Comparison of ENCODE assay signal across 18 mouse cellular contexts in genomic region chr1:72533439-72533838, GRCm38 (mm10). TPM values are rescaled to one million over a fixed set of nuclear protein-coding genes. Genes with fewer than 3 reads are reported as not detected.
DNase-seq lines count a peak whose midpoint lies in the region; ATAC-seq and TF ChIP-seq lines count a peak whose summit lies in the region.
"Had no signal": no experiment of that assay in that cellular context is flagged by ENCODE, and none has a peak within 500 bp of the region (broad histone marks: within the 10 kb centered on the region; RNA-seq: fewer than 3 reads in every experiment).

No protein-coding gene starts in this region.

- H3K27ac ChIP-seq in cerebellum, adult 2 months (ENCODE audit: insufficient read depth, low read length) = no peak overlapping the region
- no peak overlapping the region for H3K27ac ChIP-seq in layer of hippocampus, adult 2 months
- H3K27ac ChIP-seq in forebrain, embryonic 16.5 days (ENCODE audit: low read length) = 0 out of 2 replicates have a peak overlapping the region, but pooled peaks have one; percentile 2
- no peak overlapping the region for H3K27ac ChIP-seq in midbrain, postnatal 0 days (ENCODE audit: low read depth, low read length)
- H3K27ac ChIP-seq in liver, embryonic 12.5 days = no peak overlapping the region
- H3K27ac ChIP-seq: liver, embryonic 13.5 days had no signal

- DNase-seq in cerebellum, adult 2 months = no peak
- DNase-seq in cerebellum, adult 9-10 months = no peak
- DNase-seq in layer of hippocampus, adult 2 months (ENCODE audit: low spot score in 2 of 2) = no peak
- no peak for DNase-seq in layer of hippocampus, adult 9-11 months
- DNase-seq in midbrain, postnatal 0 days (ENCODE audit: low spot score) = peak; percentile 59
- no peak for DNase-seq in right cerebral cortex, postnatal 10 days (ENCODE audit: low spot score in 2 of 2)
- DNase-seq: cerebellum, adult 11 months; gastrocnemius, postnatal 25 days; heart, postnatal 14 days; kidney, adult 18-20 months; kidney, postnatal 25 days; liver, embryonic 13.5 days; lung, postnatal 10 days; right cerebral cortex, postnatal 25 days had no signal

- no peak for TF ChIP-seq POLR2A in cerebellum, adult 2 months (IDR thresholded peaks at IDR 0.05; ENCODE audit: borderline replicate concordance, insufficient read depth, low read length)

- ATAC-seq in forebrain, embryonic 16.5 days = no peak
- no peak for ATAC-seq in midbrain, postnatal 0 days (ENCODE audit: low FRiP score)
- no peak for ATAC-seq in liver, embryonic 12.5 days
- ATAC-seq: activated CD4-positive, CD25-positive, alpha-beta regulatory T cell, adult 4 months had no signal

- H3K4me2 ChIP-seq in forebrain, embryonic 16.5 days (ENCODE audit: low read length) = peak overlapping the region; percentile 72
- peak overlapping the region; percentile 89 for H3K4me2 ChIP-seq in midbrain, postnatal 0 days (ENCODE audit: low read depth, low read length, poor library complexity, severe bottlenecking)
- H3K4me2 ChIP-seq in liver, embryonic 12.5 days = no peak overlapping the region
- H3K4me2 ChIP-seq: liver, embryonic 13.5 days had no signal

- H3K4me3 ChIP-seq in cerebellum, adult 2 months (replicated peaks; ENCODE audit: insufficient read depth, low read depth, low read length) = peak overlapping the region; percentile 11
- H3K4me3 ChIP-seq in layer of hippocampus, adult 2 months = peak overlapping the region; percentile 79
- H3K4me3 ChIP-seq in forebrain, embryonic 16.5 days (replicated peaks; ENCODE audit: low read length) = peak overlapping the region; percentile 70
- H3K4me3 ChIP-seq in midbrain, postnatal 0 days (ENCODE audit: low read depth, low read length) = peak overlapping the region; percentile 57
- no peak overlapping the region for H3K4me3 ChIP-seq in liver, embryonic 12.5 days
- H3K4me3 ChIP-seq: liver, embryonic 13.5 days had no signal

- no peaks in the 10 kb centered on the region for H3K9me3 ChIP-seq in forebrain, embryonic 16.5 days (ENCODE audit: control insufficient read depth, low read length)
- no peaks in the 10 kb centered on the region for H3K9me3 ChIP-seq in midbrain, postnatal 0 days (ENCODE audit: low read length)
- no peaks in the 10 kb centered on the region for H3K9me3 ChIP-seq in liver, embryonic 12.5 days (replicated peaks)
- H3K9me3 ChIP-seq: liver, embryonic 13.5 days had no signal

- no peaks in the 10 kb centered on the region for H3K27me3 ChIP-seq in cerebellum, adult 2 months (ENCODE audit: control insufficient read depth, insufficient read depth, low read length)
- no peaks in the 10 kb centered on the region for H3K27me3 ChIP-seq in forebrain, embryonic 16.5 days (replicated peaks; ENCODE audit: control insufficient read depth, insufficient read depth, low read length)
- no peaks in the 10 kb centered on the region for H3K27me3 ChIP-seq in midbrain, postnatal 0 days (ENCODE audit: insufficient read depth, low read length)
- peaks cover 49% of the 10 kb centered on the region for H3K27me3 ChIP-seq in liver, embryonic 12.5 days (replicated peaks)

- no peaks in the 10 kb centered on the region; the same call in 1 of the 2 replicates for H3K4me1 ChIP-seq in cerebellum, adult 2 months (ENCODE audit: control insufficient read depth, insufficient read depth, low read length)
- H3K4me1 ChIP-seq in forebrain, embryonic 16.5 days (replicated peaks; ENCODE audit: control insufficient read depth, insufficient read depth, low read length) = peaks cover 12% of the 10 kb centered on the region
- H3K4me1 ChIP-seq in midbrain, postnatal 0 days (ENCODE audit: insufficient read depth, low read length) = peaks cover 9% of the 10 kb centered on the region; the same call in 1 of the 2 replicates
- peaks cover 9% of the 10 kb centered on the region; the same call in 1 of the 2 replicates for H3K4me1 ChIP-seq in liver, embryonic 12.5 days

- H3K9ac ChIP-seq in forebrain, embryonic 16.5 days (replicated peaks; ENCODE audit: low read depth, low read length) = 0 out of 2 replicates have a peak overlapping the region, but pooled peaks have one; percentile 16
- H3K9ac ChIP-seq in midbrain, postnatal 0 days (replicated peaks; ENCODE audit: low read length, poor library complexity, severe bottlenecking) = peak overlapping the region; percentile 20; the same call in 1 of the 2 replicates
- no peak overlapping the region for H3K9ac ChIP-seq in liver, embryonic 12.5 days
- H3K9ac ChIP-seq: liver, embryonic 13.5 days had no signal

- TF ChIP-seq CTCF in cerebellum, adult 2 months (IDR thresholded peaks at IDR 0.05; ENCODE audit: borderline replicate concordance, insufficient read depth, low read depth, low read length) = peak; percentile 36; the same call in 1 of the 2 replicates
- TF ChIP-seq CTCF in layer of hippocampus, adult 2 months (conservative IDR thresholded peaks at IDR 0.05) = peak; percentile 66
- peak; percentile 73 for TF ChIP-seq CTCF in midbrain, postnatal 0 days (IDR thresholded peaks at IDR 0.05)

- H3K36me3 ChIP-seq in forebrain, embryonic 16.5 days (ENCODE audit: control insufficient read depth, insufficient read depth) = no peaks in the 10 kb centered on the region
- H3K36me3 ChIP-seq in midbrain, postnatal 0 days (ENCODE audit: insufficient read depth, low read length) = no peaks in the 10 kb centered on the region
- H3K36me3 ChIP-seq in liver, embryonic 12.5 days = no peaks in the 10 kb centered on the region
- H3K36me3 ChIP-seq: liver, embryonic 13.5 days had no signal

RNA-seq across cellular contexts. Expression of gene March4, which starts 3.3 kb away (rescaled TPM):
- 6.5 and 7.5 TPM in 2 replicates for polyA plus RNA-seq in cerebellum, adult 2 months (2012; rRNA removed)
- total RNA-seq in layer of hippocampus, adult 2 months (2021) = 10 to 100 TPM; 17.6 to 19.7 TPM
- polyA plus RNA-seq in forebrain, embryonic 16.5 days (2015; fragmentation: Nextera tagmentation; extraction: Ambion mirVana) = 6.1 and 7.7 TPM in 2 replicates
- total RNA-seq in midbrain, postnatal 0 days (2014; rRNA removed) = 35.0 and 36.4 TPM in 2 replicates
- 6.3 and 8.0 TPM in 2 replicates for polyA plus RNA-seq in midbrain, postnatal 0 days (2015; fragmentation: Nextera tagmentation; extraction: Ambion mirVana)
- not detected in 2 replicates for polyA plus RNA-seq in liver, embryonic 12.5 days (2016; fragmentation: Nextera tagmentation; extraction: Ambion mirVana)
- total RNA-seq: megakaryocyte-erythroid progenitor cell, adult 5-6 weeks had no signal
- polyA plus RNA-seq: activated CD4-positive, CD25-positive, alpha-beta regulatory T cell, adult 4 months; liver, embryonic 13.5 days had no signal

RNA-seq across cellular contexts. Expression of gene Smarcal1, which starts 49.6 kb away (rescaled TPM):
- polyA plus RNA-seq in cerebellum, adult 2 months (2012; rRNA removed) = 46.9 and 47.7 TPM in 2 replicates
- total RNA-seq in layer of hippocampus, adult 2 months (2021) = 10 to 100 TPM; 64.8 to 66.4 TPM
- 29.2 and 31.4 TPM in 2 replicates for polyA plus RNA-seq in forebrain, embryonic 16.5 days (2015; fragmentation: Nextera tagmentation; extraction: Ambion mirVana)
- 42.5 and 49.5 TPM in 2 replicates for total RNA-seq in midbrain, postnatal 0 days (2014; rRNA removed)
- 21.6 and 21.8 TPM in 2 replicates for polyA plus RNA-seq in midbrain, postnatal 0 days (2015; fragmentation: Nextera tagmentation; extraction: Ambion mirVana)
- polyA plus RNA-seq in liver, embryonic 12.5 days (2016; fragmentation: Nextera tagmentation; extraction: Ambion mirVana) = 12.0 and 13.9 TPM in 2 replicates
